Mouse (Mus musculus): ENCODE data around the gene Gphn. TPM values are rescaled to one million over a fixed set of nuclear protein-coding genes. Genes with fewer than 3 reads are reported as not detected.
A peak's percentile ranks its signal among the peaks of the same experiment; 100 is the strongest.

The Gphn gene
- polyA plus RNA-seq, 1 experiment, result 33.6 TPM

GRCm38 (mm10) chr12:78691325-78691724 is 465.1 kb downstream of the Gphn start, which contains the start of gene Fam71d:
Gene Fam71d, plus strand, starts transcription at chr12:78691535.
- no peak within 1 kb of the TSS for H3K27ac ChIP-seq (ENCODE audit: insufficient read depth, low read depth, low read length)
- H3K4me3 ChIP-seq (ENCODE audit: insufficient read depth, low read depth, low read length), result no peak within 1 kb of the TSS
- WGBS, result 60% methylated on average over 1 of the region's 1 CpGs
- no peaks in the 10 kb centered on the region; the same call in 1 of the 2 replicates for H3K27me3 ChIP-seq (replicated peaks; ENCODE audit: control insufficient read depth, insufficient read depth, low read length)
- peak; percentile 14 for DNase-seq
- H3K4me1 ChIP-seq (ENCODE audit: control insufficient read depth, insufficient read depth, low read length), result peaks cover 2% of the 10 kb centered on the region; the same call in 1 of the 2 replicates
- H3K36me3 ChIP-seq (ENCODE audit: control insufficient read depth, insufficient read depth, low read length), result no peaks in the 10 kb centered on the region
- TF ChIP-seq CTCF (conservative IDR thresholded peaks at IDR 0.05; ENCODE audit: insufficient read depth, insufficient read length, low read depth, low read length), result no peak
- TF ChIP-seq POLR2A (IDR thresholded peaks at IDR 0.05; ENCODE audit: low read depth, low read length), result no peak

- peaks cover 2% of the 10 kb centered on the region; the same call in 1 of the 2 replicates for H3K4me1 ChIP-seq (ENCODE audit: control insufficient read depth, insufficient read depth, low read length)
- peak; percentile 60 for DNase-seq
- H3K4me3 ChIP-seq (ENCODE audit: insufficient read depth, low read depth, low read length), result no peak overlapping the region
- H3K27me3 ChIP-seq (replicated peaks; ENCODE audit: control insufficient read depth, insufficient read depth, low read length), result no peaks in the 10 kb centered on the region; the same call in 1 of the 2 replicates
- TF ChIP-seq POLR2A (IDR thresholded peaks at IDR 0.05; ENCODE audit: low read depth, low read length) (no peak), CTCF (conservative IDR thresholded peaks at IDR 0.05; ENCODE audit: insufficient read depth, insufficient read length, low read depth, low read length) (no peak)
- no peak overlapping the region for H3K27ac ChIP-seq (ENCODE audit: insufficient read depth, low read depth, low read length)
- H3K36me3 ChIP-seq (ENCODE audit: control insufficient read depth, insufficient read depth, low read length), result no peaks in the 10 kb centered on the region
- WGBS, result 67% methylated on average over 2 of the region's 2 CpGs
These were observed 467.1 kb downstream of the Gphn start for GRCm38 (mm10) chr12:78693281-78693680.

- Histone ChIP-seq H3K36me3 (ENCODE audit: control insufficient read depth, insufficient read depth, low read length) (no peaks in the 10 kb centered on the region), H3K4me1 (ENCODE audit: control insufficient read depth, insufficient read depth, low read length) (no peaks in the 10 kb centered on the region), H3K4me3 (ENCODE audit: insufficient read depth, low read depth, low read length) (no peak overlapping the region), H3K27me3 (replicated peaks; ENCODE audit: control insufficient read depth, insufficient read depth, low read length) (no peaks in the 10 kb centered on the region), H3K27ac (ENCODE audit: insufficient read depth, low read depth, low read length) (no peak overlapping the region)
- no peak for DNase-seq
- TF ChIP-seq POLR2A (IDR thresholded peaks at IDR 0.05; ENCODE audit: low read depth, low read length) (no peak), CTCF (conservative IDR thresholded peaks at IDR 0.05; ENCODE audit: insufficient read depth, insufficient read length, low read depth, low read length) (no peak)
- 75% methylated on average over 2 of the region's 2 CpGs for WGBS
These were observed 491.6 kb downstream of the Gphn start for GRCm38 (mm10) chr12:78717783-78718182.

- 23% methylated on average over 4 of the region's 4 CpGs for WGBS
- H3K4me1 ChIP-seq (ENCODE audit: control insufficient read depth, insufficient read depth, low read length), result 0 out of 2 replicates have a peak, but pooled peaks cover 2% of the 10 kb centered on the region
- no peaks in the 10 kb centered on the region for H3K27me3 ChIP-seq (replicated peaks; ENCODE audit: control insufficient read depth, insufficient read depth, low read length)
- H3K27ac ChIP-seq (ENCODE audit: insufficient read depth, low read depth, low read length), result no peak overlapping the region
- no peak overlapping the region for H3K4me3 ChIP-seq (ENCODE audit: insufficient read depth, low read depth, low read length)
- DNase-seq, result peak; percentile 33
- TF ChIP-seq CTCF (conservative IDR thresholded peaks at IDR 0.05; ENCODE audit: insufficient read depth, insufficient read length, low read depth, low read length) (no peak), POLR2A (IDR thresholded peaks at IDR 0.05; ENCODE audit: low read depth, low read length) (no peak)
- H3K36me3 ChIP-seq (ENCODE audit: control insufficient read depth, insufficient read depth, low read length), result no peaks in the 10 kb centered on the region
These were observed 501.5 kb downstream of the Gphn start for GRCm38 (mm10) chr12:78727723-78728122.

Other genes with a start within 250 kb of the Gphn start
- not detected in 2 replicates for gene Gm6657, start 32.1 kb upstream of the Gphn start, polyA plus RNA-seq (2012; rRNA removed)

Data from kidney, adult 2 months (tissue).